Mouse (Mus musculus): ENCODE data around the gene D930020B18Rik. TPM values are rescaled to one million over a fixed set of nuclear protein-coding genes. Genes with fewer than 3 reads are reported as not detected.

The D930020B18Rik gene
- total RNA-seq, 2 experiments from 2014 or later, result not detected

Other genes starting within 250 kb of the D930020B18Rik start
- 23.3 and 24.7 TPM in 2 replicates for gene Rassf3, start 165.2 kb upstream of the D930020B18Rik start, total RNA-seq (2015)
- gene Rassf3, start 165.2 kb upstream of the D930020B18Rik start, total RNA-seq (2017), result 18.2 and 20.0 TPM in 2 replicates
- gene Tbk1, start 54.8 kb upstream of the D930020B18Rik start, total RNA-seq (2015), result 36.9 and 39.3 TPM in 2 replicates
- gene Tbk1, start 54.8 kb upstream of the D930020B18Rik start, total RNA-seq (2017), result 71.9 and 78.3 TPM in 2 replicates
- gene Xpot, start 15.3 kb upstream of the D930020B18Rik start, total RNA-seq (2015), result 88.9 and 102 TPM in 2 replicates
- 93.7 and 151 TPM in 2 replicates for gene Xpot, start 15.3 kb upstream of the D930020B18Rik start, total RNA-seq (2017)
- gene BC048403, start 98.3 kb downstream of the D930020B18Rik start, total RNA-seq (2015), result 10.9 and 14.0 TPM in 2 replicates
- gene BC048403, start 98.3 kb downstream of the D930020B18Rik start, total RNA-seq (2017), result 3.7 and 4.3 TPM in 2 replicates